Mouse (Mus musculus) midbrain, embryonic 12.5 days (tissue): ENCODE measurements around the gene Kirrel. TPM values are rescaled to one million over a fixed set of nuclear protein-coding genes. Genes with fewer than 3 reads are reported as not detected.
"Not testable (repeated sequence)": the region's sequence is repeated elsewhere in the genome, so short reads cannot be mapped to it uniquely, and the experiment has no call there.

Experiments
- ATAC-seq: fragments of 200-750 bp; cut with Nextera tagmentation; 2 replicates; pipeline ENCODE4 v1.8.0; 2017; ENCODE audit warnings: low read depth, moderate TSS enrichment, moderate library complexity; ENCODE audit not compliant: low FRiP score
- H3K27ac ChIP-seq: fragments of 300-500 bp; sonication (generic); replicated peaks from 2 replicates; pipeline ENCODE4 v1.5.1; 2016; ENCODE audit warnings: mild to moderate bottlenecking
- H3K27me3 ChIP-seq: fragments of 300-500 bp; sonication (generic); 2 replicates; pipeline ENCODE4 v1.6.1; 2016; ENCODE audit warnings: mild to moderate bottlenecking
- H3K36me3 ChIP-seq: fragments of 300-500 bp; sonication (generic); 2 replicates; pipeline ENCODE4 v1.6.1; 2016
- H3K4me1 ChIP-seq: fragments of 300-500 bp; sonication (generic); 2 replicates; pipeline ENCODE4 v1.6.1; 2016
- H3K4me2 ChIP-seq: fragments of 300-500 bp; sonication (generic); replicated peaks from 2 replicates; pipeline ENCODE4 v1.6.1; 2016; ENCODE audit warnings: mild to moderate bottlenecking, moderate library complexity
- H3K4me3 ChIP-seq: fragments of 300-500 bp; sonication (generic); 2 replicates; pipeline ENCODE4 v1.5.1; 2016; ENCODE audit warnings: mild to moderate bottlenecking
- H3K9ac ChIP-seq: fragments of 300-500 bp; sonication (generic); replicated peaks from 2 replicates; pipeline ENCODE4 v1.6.1; 2016; ENCODE audit warnings: mild to moderate bottlenecking, moderate library complexity
- H3K9me3 ChIP-seq: fragments of 300-500 bp; sonication (generic); 2 replicates; pipeline ENCODE4 v1.6.1; 2016; ENCODE audit warnings: mild to moderate bottlenecking
- WGBS: fragments of 180-500 bp; shearing (Covaris S2); methylation state at CpG from one replicate; pipeline ENCODE4 v1.1.7; 2016; 5-methylcytosine and 5-hydroxymethylcytosine counted together
- polyA plus RNA-seq: library from polyadenylated mRNA; unstranded; fragments of >200 nt; fragmentation: Nextera tagmentation; extraction: Ambion mirVana; gene quantifications from 2 replicates; pipeline ENCODE4 v1.2.1, GENCODE M21; 2016

Kirrel gene
- polyA plus RNA-seq, 1 experiment from 2014 or later, result 12.9 TPM

GRCm38 (mm10) chr3:87118214-87118613 lies 56.3 kb downstream of the Kirrel start:
- 75% methylated on average over 9 of the region's 9 CpGs for WGBS
- H3K27ac ChIP-seq, result no peak overlapping the region
- H3K4me1 ChIP-seq, result 0 out of 2 replicates have a peak, but pooled peaks cover 6% of the 10 kb centered on the region
- no peak overlapping the region for H3K9ac ChIP-seq
- ATAC-seq, result no peak
- H3K9me3 ChIP-seq, result no peaks in the 10 kb centered on the region
- no peaks in the 10 kb centered on the region for H3K27me3 ChIP-seq
- H3K36me3 ChIP-seq, result peaks cover 4% of the 10 kb centered on the region; the same call in 1 of the 2 replicates
- no peak overlapping the region for H3K4me3 ChIP-seq
- no peak overlapping the region for H3K4me2 ChIP-seq

GRCm38 (mm10) chr3:87117632-87118031 lies 56.9 kb downstream of the Kirrel start:
- Histone ChIP-seq H3K27me3 (no peaks in the 10 kb centered on the region), H3K9me3 (no peaks in the 10 kb centered on the region), H3K9ac (no peak overlapping the region), H3K4me1 (0 out of 2 replicates have a peak, but pooled peaks cover 6% of the 10 kb centered on the region), H3K36me3 (peaks cover 4% of the 10 kb centered on the region; the same call in 1 of the 2 replicates), H3K4me3 (no peak overlapping the region), H3K4me2 (no peak overlapping the region), H3K27ac (0 out of 2 replicates have a peak overlapping the region, but pooled peaks have one; percentile 3)
- ATAC-seq, result no peak
- WGBS, result 88% methylated on average over 12 of the region's 12 CpGs

GRCm38 (mm10) chr3:87115726-87116540 lies 58.6 kb downstream of the Kirrel start:
- H3K4me2 ChIP-seq, result no peak overlapping the region
- ATAC-seq, result no peak
- WGBS, result 85% methylated on average over 6 of the region's 6 CpGs
- H3K27ac ChIP-seq, result no peak overlapping the region
- no peak overlapping the region for H3K4me3 ChIP-seq
- H3K36me3 ChIP-seq, result peaks cover 2% of the 10 kb centered on the region; the same call in 1 of the 2 replicates
- H3K9me3 ChIP-seq, result no peaks in the 10 kb centered on the region
- H3K27me3 ChIP-seq, result no peaks in the 10 kb centered on the region
- H3K4me1 ChIP-seq, result 0 out of 2 replicates have a peak, but pooled peaks cover 6% of the 10 kb centered on the region
- H3K9ac ChIP-seq, result 0 out of 2 replicates have a peak overlapping the region, but pooled peaks have one; percentile 7

DNA sequence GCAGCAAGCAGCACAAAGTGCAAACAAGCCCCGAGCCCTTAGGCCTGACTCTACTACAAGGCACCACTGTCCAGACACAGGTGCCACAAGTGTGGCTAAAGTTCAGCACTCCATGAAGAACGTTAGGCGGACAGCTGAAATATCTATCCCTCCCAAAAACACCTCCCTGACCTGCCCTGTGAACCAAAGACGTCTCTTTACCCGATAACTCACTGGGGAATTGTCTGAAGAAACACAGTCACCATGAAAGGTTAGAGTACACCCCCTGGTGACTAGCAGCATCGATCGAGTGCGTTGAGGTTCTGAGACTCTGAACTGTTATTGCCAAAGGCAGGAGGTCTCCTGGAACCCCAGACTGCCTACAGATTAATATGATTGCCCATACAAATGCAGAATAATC lies 59.3 kb downstream of the Kirrel start:
- Histone ChIP-seq H3K9ac (no peak overlapping the region), H3K4me2 (no peak overlapping the region), H3K4me1 (0 out of 2 replicates have a peak, but pooled peaks cover 6% of the 10 kb centered on the region), H3K27me3 (no peaks in the 10 kb centered on the region), H3K27ac (no peak overlapping the region), H3K4me3 (no peak overlapping the region), H3K36me3 (no peaks in the 10 kb centered on the region), H3K9me3 (no peaks in the 10 kb centered on the region)
- ATAC-seq, result no peak
- 77% methylated on average over 8 of the region's 8 CpGs for WGBS

GRCm38 (mm10) chr3:87114801-87115200 lies 59.7 kb downstream of the Kirrel start:
- H3K9ac ChIP-seq, result no peak overlapping the region
- H3K4me2 ChIP-seq, result no peak overlapping the region
- 82% methylated on average over 9 of the region's 9 CpGs for WGBS
- no peak overlapping the region for H3K27ac ChIP-seq
- no peaks in the 10 kb centered on the region for H3K27me3 ChIP-seq
- 0 out of 2 replicates have a peak, but pooled peaks cover 6% of the 10 kb centered on the region for H3K4me1 ChIP-seq
- ATAC-seq, result no peak
- H3K36me3 ChIP-seq, result no peaks in the 10 kb centered on the region
- no peak overlapping the region for H3K4me3 ChIP-seq
- H3K9me3 ChIP-seq, result no peaks in the 10 kb centered on the region

DNA sequence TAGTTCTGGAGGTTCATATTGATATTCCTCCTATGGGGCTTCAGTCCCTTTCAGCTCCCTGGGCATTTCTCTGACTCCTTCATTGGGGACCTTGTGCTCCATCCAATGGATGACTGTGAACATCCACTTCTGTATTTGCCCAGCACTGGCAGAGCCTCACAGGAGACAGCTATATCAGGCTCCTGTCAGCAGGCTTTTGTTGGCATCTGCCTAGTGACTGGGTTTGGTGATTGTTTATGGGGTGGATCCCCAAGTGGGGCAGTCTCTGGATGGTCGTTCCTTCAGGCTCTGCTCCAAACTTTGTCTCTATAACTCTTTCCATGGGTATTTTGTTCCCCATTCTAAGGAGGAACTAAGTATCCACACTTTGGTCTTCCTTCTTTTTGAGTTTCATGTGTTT lies 60.7 kb downstream of the Kirrel start:
- H3K9me3 ChIP-seq, H3K4me2 ChIP-seq, H3K36me3 ChIP-seq, H3K27ac ChIP-seq, ATAC-seq, H3K27me3 ChIP-seq, H3K4me1 ChIP-seq, H3K4me3 ChIP-seq, H3K9ac ChIP-seq: not testable (repeated sequence)
- 74% methylated on average over 1 of the region's 1 CpGs for WGBS

DNA sequence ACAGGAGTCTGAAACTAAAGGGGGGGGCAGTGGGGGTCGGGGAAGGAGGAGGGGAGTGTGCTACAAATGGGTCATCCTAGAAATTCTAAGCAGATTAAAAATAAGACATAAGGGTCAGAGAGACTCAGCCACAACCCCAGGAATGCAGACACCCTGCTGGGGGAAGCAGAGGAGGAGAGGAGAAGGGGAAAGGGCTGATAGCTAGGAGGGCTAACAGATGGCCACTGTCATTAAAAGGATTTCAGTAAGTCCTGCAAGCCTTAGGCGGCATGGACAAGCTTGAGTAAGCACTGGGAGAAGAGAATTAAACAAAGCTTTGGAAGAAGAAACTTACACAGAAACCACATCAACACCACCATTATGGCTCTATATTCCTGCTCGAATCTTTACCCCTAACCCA lies 62.3 kb downstream of the Kirrel start:
- Histone ChIP-seq H3K36me3 (no peaks in the 10 kb centered on the region), H3K9me3 (no peaks in the 10 kb centered on the region), H3K4me1 (0 out of 2 replicates have a peak, but pooled peaks cover 6% of the 10 kb centered on the region), H3K9ac (no peak overlapping the region), H3K4me3 (no peak overlapping the region), H3K4me2 (no peak overlapping the region), H3K27me3 (no peaks in the 10 kb centered on the region), H3K27ac (no peak overlapping the region)
- 35% methylated on average over 3 of the region's 3 CpGs for WGBS
- no peak for ATAC-seq

DNA sequence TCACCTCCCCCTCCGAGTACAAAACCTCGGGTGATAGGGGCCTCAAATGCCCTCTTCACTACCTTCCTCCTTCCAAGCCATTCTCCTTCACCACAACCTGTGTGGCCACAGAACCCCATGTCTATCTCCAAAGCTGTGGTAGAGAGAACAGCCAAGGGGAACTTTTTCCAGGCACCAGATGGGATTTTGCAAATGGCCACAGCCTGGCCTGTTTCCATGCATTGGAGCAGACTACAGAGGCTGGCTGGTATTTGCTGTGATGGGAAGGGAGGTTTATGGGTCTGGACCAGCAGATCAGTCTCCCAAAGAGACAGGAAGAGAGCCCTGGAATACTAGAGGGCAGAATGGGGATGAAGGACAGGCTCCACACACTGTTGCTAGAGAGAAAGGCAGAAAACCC lies 69.7 kb downstream of the Kirrel start:
- WGBS, result 81% methylated on average over 2 of the region's 2 CpGs
- no peaks in the 10 kb centered on the region for H3K36me3 ChIP-seq
- no peak overlapping the region for H3K9ac ChIP-seq
- peaks cover 22% of the 10 kb centered on the region for H3K4me1 ChIP-seq
- no peaks in the 10 kb centered on the region for H3K9me3 ChIP-seq
- no peaks in the 10 kb centered on the region for H3K27me3 ChIP-seq
- no peak overlapping the region for H3K4me2 ChIP-seq
- H3K27ac ChIP-seq, result no peak overlapping the region
- no peak for ATAC-seq
- no peak overlapping the region for H3K4me3 ChIP-seq

DNA sequence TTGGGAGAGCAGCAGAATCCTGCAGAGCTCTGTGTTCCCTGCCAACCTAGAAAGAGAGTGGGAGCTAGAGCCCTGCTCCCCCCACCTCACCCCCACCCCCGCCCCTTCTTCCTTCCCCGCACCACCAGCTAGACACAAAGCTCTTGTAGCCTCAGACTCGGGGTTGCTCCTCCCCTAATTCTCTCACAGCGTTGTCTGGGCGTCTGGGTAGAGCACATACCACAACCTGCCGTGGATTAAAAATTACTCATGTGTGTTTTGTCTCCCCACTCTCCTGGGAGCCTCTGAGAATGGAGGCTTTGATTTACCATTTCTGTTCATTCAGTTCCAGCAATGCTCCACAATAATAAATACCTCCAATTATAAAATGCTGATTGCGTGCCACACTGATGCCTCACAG lies 72.2 kb downstream of the Kirrel start:
- ATAC-seq, result no peak; the same call in 1 of the 2 replicates
- 24% methylated on average over 7 of the region's 7 CpGs for WGBS
- Histone ChIP-seq H3K4me2 (no peak overlapping the region), H3K36me3 (peaks cover 1% of the 10 kb centered on the region; the same call in 1 of the 2 replicates), H3K27me3 (no peaks in the 10 kb centered on the region), H3K4me1 (peaks cover 32% of the 10 kb centered on the region), H3K27ac (peak overlapping the region; percentile 16), H3K9ac (no peak overlapping the region), H3K4me3 (no peak overlapping the region), H3K9me3 (no peaks in the 10 kb centered on the region)

GRCm38 (mm10) chr3:87100911-87101310 lies 73.6 kb downstream of the Kirrel start:
- Histone ChIP-seq H3K9me3 (no peaks in the 10 kb centered on the region), H3K27ac (no peak overlapping the region), H3K4me1 (peaks cover 32% of the 10 kb centered on the region), H3K4me3 (no peak overlapping the region), H3K9ac (no peak overlapping the region), H3K27me3 (no peaks in the 10 kb centered on the region), H3K4me2 (no peak overlapping the region), H3K36me3 (peaks cover 7% of the 10 kb centered on the region)
- WGBS, result 88% methylated on average over 4 of the region's 4 CpGs
- ATAC-seq, result no peak

- Histone ChIP-seq H3K36me3 (peaks cover 24% of the 10 kb centered on the region), H3K4me1 (peaks cover 33% of the 10 kb centered on the region), H3K9ac (no peak overlapping the region), H3K27me3 (no peaks in the 10 kb centered on the region), H3K27ac (peak overlapping the region; percentile 15; the same call in 1 of the 2 replicates), H3K4me2 (no peak overlapping the region), H3K4me3 (no peak overlapping the region), H3K9me3 (no peaks in the 10 kb centered on the region)
- ATAC-seq, result peak; percentile 50; the same call in 1 of the 2 replicates
- WGBS, result 85% methylated on average over 19 of the region's 19 CpGs
Measured at GRCm38 (mm10) chr3:87097969-87098946, 76.3 kb downstream of the Kirrel start.
